Mouse (Mus musculus): Measurements from ENCODE around the gene Fbxo47. TPM values are rescaled to one million over a fixed set of nuclear protein-coding genes. Genes with fewer than 3 reads are reported as not detected.

The Fbxo47 gene
- polyA plus RNA-seq, 1 experiment from 2014 or later, result 0.42 TPM

GRCm38 (mm10) chr11:97867591-97867990 lies 16.4 kb downstream of the Fbxo47 start:
- no peak for DNase-seq (ENCODE audit: low spot score)
- Histone ChIP-seq H3K27me3 (replicated peaks; ENCODE audit: low read depth, poor library complexity, severe bottlenecking) (no peaks in the 10 kb centered on the region), H3K36me3 (replicated peaks) (no peaks in the 10 kb centered on the region), H3K9me3 (0 out of 2 replicates have a peak, but pooled peaks cover 3% of the 10 kb centered on the region), H3K27ac (replicated peaks) (no peak overlapping the region), H3K4me3 (no peak overlapping the region), H3K4me1 (no peaks in the 10 kb centered on the region)
- 92% methylated on average over 3 of the region's 3 CpGs for WGBS

GRCm38 (mm10) chr11:97866091-97866888 lies 17.7 kb downstream of the Fbxo47 start:
- no peaks in the 10 kb centered on the region for H3K36me3 ChIP-seq (replicated peaks)
- WGBS, result 86% methylated on average over 3 of the region's 3 CpGs
- H3K4me1 ChIP-seq, result no peaks in the 10 kb centered on the region
- H3K27me3 ChIP-seq (replicated peaks; ENCODE audit: low read depth, poor library complexity, severe bottlenecking), result no peaks in the 10 kb centered on the region
- H3K4me3 ChIP-seq, result no peak overlapping the region
- no peak overlapping the region for H3K27ac ChIP-seq (replicated peaks)
- DNase-seq (ENCODE audit: low spot score), result no peak
- H3K9me3 ChIP-seq, result 0 out of 2 replicates have a peak, but pooled peaks cover 3% of the 10 kb centered on the region

GRCm38 (mm10) chr11:97865421-97865820 lies 18.5 kb downstream of the Fbxo47 start:
- Histone ChIP-seq H3K9me3 (0 out of 2 replicates have a peak, but pooled peaks cover 3% of the 10 kb centered on the region), H3K4me1 (no peaks in the 10 kb centered on the region), H3K27ac (replicated peaks) (no peak overlapping the region), H3K27me3 (replicated peaks; ENCODE audit: low read depth, poor library complexity, severe bottlenecking) (no peaks in the 10 kb centered on the region), H3K36me3 (replicated peaks) (no peaks in the 10 kb centered on the region), H3K4me3 (no peak overlapping the region)
- no peak for DNase-seq (ENCODE audit: low spot score)
- WGBS, result 86% methylated on average over 5 of the region's 5 CpGs

GRCm38 (mm10) chr11:97862148-97862547 lies 21.8 kb downstream of the Fbxo47 start:
- H3K4me3 ChIP-seq, result no peak overlapping the region
- no peaks in the 10 kb centered on the region for H3K9me3 ChIP-seq
- H3K36me3 ChIP-seq (replicated peaks), result no peaks in the 10 kb centered on the region
- H3K4me1 ChIP-seq, result no peaks in the 10 kb centered on the region
- no peak for DNase-seq (ENCODE audit: low spot score)
- H3K27ac ChIP-seq (replicated peaks), result no peak overlapping the region
- WGBS, result 77% methylated on average over 2 of the region's 2 CpGs
- H3K27me3 ChIP-seq (replicated peaks; ENCODE audit: low read depth, poor library complexity, severe bottlenecking), result no peaks in the 10 kb centered on the region

- H3K4me1 ChIP-seq, result peaks cover 2% of the 10 kb centered on the region
- 96% methylated on average over 2 of the region's 2 CpGs for WGBS
- no peak overlapping the region for H3K27ac ChIP-seq (replicated peaks)
- DNase-seq (ENCODE audit: low spot score), result no peak
- no peaks in the 10 kb centered on the region for H3K9me3 ChIP-seq
- no peak overlapping the region for H3K4me3 ChIP-seq
- no peaks in the 10 kb centered on the region for H3K36me3 ChIP-seq (replicated peaks)
- no peaks in the 10 kb centered on the region for H3K27me3 ChIP-seq (replicated peaks; ENCODE audit: low read depth, poor library complexity, severe bottlenecking)
These were observed 28.5 kb downstream of the Fbxo47 start for GRCm38 (mm10) chr11:97855473-97855872.

- Histone ChIP-seq H3K4me3 (no peak overlapping the region), H3K4me1 (peaks cover 8% of the 10 kb centered on the region), H3K27ac (replicated peaks) (no peak overlapping the region), H3K27me3 (replicated peaks; ENCODE audit: low read depth, poor library complexity, severe bottlenecking) (no peaks in the 10 kb centered on the region), H3K9me3 (no peaks in the 10 kb centered on the region), H3K36me3 (replicated peaks) (no peaks in the 10 kb centered on the region)
- DNase-seq (ENCODE audit: low spot score), result no peak
- 95% methylated on average over 2 of the region's 2 CpGs for WGBS
These were observed 32.4 kb downstream of the Fbxo47 start for GRCm38 (mm10) chr11:97851601-97852000.

- Histone ChIP-seq H3K27ac (replicated peaks) (no peak overlapping the region), H3K27me3 (replicated peaks; ENCODE audit: low read depth, poor library complexity, severe bottlenecking) (no peaks in the 10 kb centered on the region), H3K4me3 (no peak overlapping the region), H3K9me3 (no peaks in the 10 kb centered on the region), H3K36me3 (replicated peaks) (no peaks in the 10 kb centered on the region), H3K4me1 (peaks cover 8% of the 10 kb centered on the region)
- WGBS, result 74% methylated on average over 6 of the region's 6 CpGs
- no peak for DNase-seq (ENCODE audit: low spot score)
These were observed 33.6 kb downstream of the Fbxo47 start for GRCm38 (mm10) chr11:97850367-97850766.

- Histone ChIP-seq H3K36me3 (replicated peaks) (peaks cover 18% of the 10 kb centered on the region), H3K4me3 (peak overlapping the region; percentile 70), H3K27ac (replicated peaks) (peak overlapping the region; percentile 90), H3K4me1 (peaks cover 26% of the 10 kb centered on the region), H3K27me3 (replicated peaks; ENCODE audit: low read depth, poor library complexity, severe bottlenecking) (no peaks in the 10 kb centered on the region), H3K9me3 (no peaks in the 10 kb centered on the region)
- DNase-seq (ENCODE audit: low spot score), result no peak
- WGBS, result 37% methylated on average over 4 of the region's 4 CpGs
These were observed 42.0 kb downstream of the Fbxo47 start for GRCm38 (mm10) chr11:97842001-97842400.

GRCm38 (mm10) chr11:97840991-97841661 lies 42.8 kb downstream of the Fbxo47 start:
- peak; percentile 91 for DNase-seq (ENCODE audit: low spot score)
- Histone ChIP-seq H3K4me3 (peak overlapping the region; percentile 70), H3K27me3 (replicated peaks; ENCODE audit: low read depth, poor library complexity, severe bottlenecking) (no peaks in the 10 kb centered on the region), H3K4me1 (peaks cover 26% of the 10 kb centered on the region), H3K36me3 (replicated peaks) (peaks cover 27% of the 10 kb centered on the region), H3K27ac (replicated peaks) (peak overlapping the region; percentile 90), H3K9me3 (no peaks in the 10 kb centered on the region)
- 2% methylated on average over 22 of the region's 22 CpGs for WGBS

- Histone ChIP-seq H3K9me3 (no peaks in the 10 kb centered on the region), H3K27me3 (replicated peaks; ENCODE audit: low read depth, poor library complexity, severe bottlenecking) (no peaks in the 10 kb centered on the region), H3K36me3 (replicated peaks) (peaks cover 33% of the 10 kb centered on the region), H3K4me1 (peaks cover 26% of the 10 kb centered on the region), H3K27ac (replicated peaks) (peak within 1 kb of the TSS; percentile 90), H3K4me3 (peak within 1 kb of the TSS; percentile 70)
- 3% methylated on average over 6 of the region's 6 CpGs for WGBS
- DNase-seq (ENCODE audit: low spot score), result peak; percentile 69
These were observed 43.4 kb downstream of the Fbxo47 start, which contains the start of gene B230217C12Rik for GRCm38 (mm10) chr11:97840539-97840954. Gene B230217C12Rik, plus strand, starts transcription at chr11:97840780.

GRCm38 (mm10) chr11:97840135-97840490 lies 43.8 kb downstream of the Fbxo47 start:
- Histone ChIP-seq H3K27ac (replicated peaks) (peak overlapping the region; percentile 90), H3K36me3 (replicated peaks) (peaks cover 37% of the 10 kb centered on the region), H3K27me3 (replicated peaks; ENCODE audit: low read depth, poor library complexity, severe bottlenecking) (no peaks in the 10 kb centered on the region), H3K9me3 (no peaks in the 10 kb centered on the region), H3K4me3 (peak overlapping the region; percentile 70), H3K4me1 (peaks cover 26% of the 10 kb centered on the region)
- 72% methylated on average over 2 of the region's 2 CpGs for WGBS
- DNase-seq (ENCODE audit: low spot score), result no peak

GRCm38 (mm10) chr11:97839441-97840134 lies 44.4 kb downstream of the Fbxo47 start:
- peak overlapping the region; percentile 27 for H3K4me3 ChIP-seq
- no peak for DNase-seq (ENCODE audit: low spot score)
- H3K9me3 ChIP-seq, result no peaks in the 10 kb centered on the region
- H3K27me3 ChIP-seq (replicated peaks; ENCODE audit: low read depth, poor library complexity, severe bottlenecking), result no peaks in the 10 kb centered on the region
- peaks cover 26% of the 10 kb centered on the region for H3K4me1 ChIP-seq
- peak overlapping the region; percentile 90 for H3K27ac ChIP-seq (replicated peaks)
- peaks cover 42% of the 10 kb centered on the region for H3K36me3 ChIP-seq (replicated peaks)
- WGBS, result 55% methylated on average over 11 of the region's 11 CpGs
